Mouse (Mus musculus) common myeloid progenitor, adult 5-6 weeks (primary cell): ENCODE results near the gene Olfr1178. TPM values are rescaled to one million over a fixed set of nuclear protein-coding genes. Genes with fewer than 3 reads are reported as not detected.
A peak's percentile ranks its signal among the peaks of the same experiment; 100 is the strongest.

Experiments used
- ATAC-seq: replicated peaks from 2 replicates; pipeline ENCODE4 v1.8.0; 2016; ENCODE audit warnings: low read depth, mild to moderate bottlenecking, moderate TSS enrichment, inconsistent platforms; ENCODE audit not compliant: poor library complexity, severe bottlenecking
- total RNA-seq: library from RNA; stranded (forward); fragments of 200-1000, 187-1606 nt; gene quantifications from 2 replicates; pipeline ENCODE4 v1.2.3, GENCODE M21; 2017

Olfr1178 gene
- not detected in 2 replicates for total RNA-seq

DNA sequence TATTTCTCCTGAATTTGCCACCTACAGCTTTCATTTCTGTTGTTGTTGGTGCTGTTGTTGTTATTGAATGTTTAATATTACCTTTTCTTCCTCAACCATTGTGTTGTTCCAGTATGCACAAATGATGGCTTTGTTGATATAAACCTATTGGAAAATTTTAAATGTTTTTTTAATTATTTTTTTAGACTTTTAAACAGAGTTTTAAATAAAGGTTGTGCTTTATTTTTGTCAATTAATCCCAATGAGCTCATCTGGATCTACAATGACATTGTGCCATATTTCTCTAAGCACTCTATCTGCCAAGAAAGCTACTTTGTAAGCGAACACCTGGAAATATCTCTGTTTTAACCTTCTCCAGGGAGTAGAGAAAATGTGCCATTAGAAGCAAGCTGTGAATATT lies at the start of gene Olfr1178:
Olfr1178 (plus strand) TSS at position 301 of the 400 bp plus-strand sequence.
- no peak for ATAC-seq

DNA sequence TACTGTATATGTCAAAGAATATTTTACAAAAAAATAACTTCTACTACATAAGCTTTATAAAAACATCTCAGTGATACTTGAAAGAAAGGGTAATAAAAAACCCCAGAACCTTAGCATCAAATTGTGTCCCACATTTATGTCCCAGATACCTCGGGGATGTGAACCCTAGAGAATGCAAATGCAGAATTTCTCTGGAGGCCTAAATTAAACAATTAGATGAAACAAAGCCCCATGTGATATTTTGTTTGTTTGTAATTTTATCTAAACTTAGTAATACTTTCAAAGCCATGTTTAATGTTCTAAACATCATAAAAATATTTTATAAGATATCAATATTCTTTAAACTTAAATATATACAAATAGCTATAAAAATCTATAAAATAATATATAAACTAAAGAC lies 40.5 kb upstream of the Olfr1178 start, which contains the start of gene Olfr1177-ps:
Olfr1177-ps (minus strand) TSS at position 101 of the 400 bp plus-strand sequence.
- no peak for ATAC-seq

- ATAC-seq: peak; percentile 78
These were observed 30.6 kb upstream of the Olfr1178 start for GRCm38 (mm10) chr2:88356304-88356703.

DNA sequence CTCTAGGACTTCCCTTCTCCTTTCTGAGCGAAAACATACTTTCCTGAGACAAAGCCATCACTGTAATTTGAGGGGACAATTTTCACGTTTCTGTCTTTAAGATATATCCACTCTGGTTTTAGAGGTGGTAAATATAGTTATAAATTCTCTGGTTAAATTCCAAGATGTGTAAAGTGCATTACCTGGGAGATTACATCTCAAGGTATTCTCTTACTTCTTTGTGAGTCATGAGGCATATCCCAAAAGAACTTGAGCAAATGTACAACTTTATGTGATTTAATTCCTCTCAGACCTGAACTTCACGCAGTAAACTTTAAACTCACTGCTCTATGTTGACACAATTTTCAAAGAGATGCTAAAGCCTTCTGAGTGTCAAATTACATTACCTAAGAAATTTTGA lies 19.5 kb downstream of the Olfr1178 start, which contains the start of gene Olfr1179:
Olfr1179 (minus strand) TSS at position 101 of the 400 bp plus-strand sequence.
- ATAC-seq: no peak

- ATAC-seq: no peak
These were observed 32.2 kb downstream of the Olfr1178 start, which contains the start of gene Olfr1180 for GRCm38 (mm10) chr2:88419051-88419450. Gene Olfr1180, minus strand, starts transcription at chr2:88419151.

DNA sequence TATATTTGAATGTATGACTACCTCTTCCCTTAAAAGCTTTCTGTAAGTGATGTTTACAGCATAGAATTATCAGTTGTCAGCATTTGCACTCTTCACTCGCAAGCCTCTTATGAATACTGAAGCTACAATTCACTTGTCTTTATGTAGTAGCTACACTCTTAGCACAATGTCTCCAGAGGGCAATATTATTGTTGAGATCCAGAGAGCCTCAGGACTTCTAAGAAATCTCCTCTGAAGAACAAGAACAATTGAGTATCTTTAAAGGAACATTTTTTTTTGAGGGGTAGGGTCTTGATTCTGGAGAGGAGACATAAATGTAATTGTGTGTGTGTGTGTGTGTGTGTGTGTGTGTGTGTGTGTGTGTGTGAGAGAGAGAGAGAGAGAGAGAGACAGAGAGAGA lies 39.2 kb downstream of the Olfr1178 start, which contains the start of gene Olfr1181:
Olfr1181 (minus strand) TSS at position 101 of the 400 bp plus-strand sequence.
- ATAC-seq: no peak

DNA sequence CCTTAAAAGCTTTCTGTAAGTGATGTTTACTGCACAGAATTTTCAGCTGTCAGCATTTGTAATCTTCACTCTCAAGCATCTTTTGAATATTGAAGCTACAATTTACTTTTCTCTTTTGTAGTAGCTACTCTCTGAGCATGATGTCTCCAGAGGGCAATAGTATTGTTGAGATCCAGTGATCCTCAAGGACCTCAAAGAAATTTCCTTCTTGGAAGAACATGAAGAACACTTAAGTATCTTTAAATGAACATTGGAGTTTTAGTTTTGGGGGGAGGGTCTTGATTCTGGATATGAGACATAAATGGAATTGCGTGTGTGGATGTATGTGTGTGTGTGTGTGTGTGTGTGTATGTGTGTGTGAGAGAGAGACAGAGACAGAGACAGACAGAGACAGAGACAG lies 62.2 kb downstream of the Olfr1178 start, which contains the start of gene Gm13757:
Gm13757 (minus strand) TSS at position 101 of the 400 bp plus-strand sequence.
- ATAC-seq: no peak

Other genes with a start within 250 kb of the Olfr1178 start
- gene Olfr1167, start 231.9 kb upstream of the Olfr1178 start, total RNA-seq: not detected in 2 replicates
- not detected in 2 replicates for gene Olfr1168, start 205.2 kb upstream of the Olfr1178 start, total RNA-seq
- not detected in 2 replicates for gene Olfr1170, start 158.7 kb upstream of the Olfr1178 start, total RNA-seq
- gene Olfr1173, start 107.2 kb upstream of the Olfr1178 start, total RNA-seq: not detected in 2 replicates
- gene Olfr1174-ps, start 71.9 kb upstream of the Olfr1178 start, total RNA-seq: not detected in 2 replicates
- not detected in 2 replicates for gene Olfr1175-ps, start 59.8 kb upstream of the Olfr1178 start, total RNA-seq
- not detected in 2 replicates for gene Olfr1176, start 50.3 kb upstream of the Olfr1178 start, total RNA-seq
- not detected in 2 replicates for gene Olfr1177-ps, start 40.6 kb upstream of the Olfr1178 start, total RNA-seq
- not detected in 2 replicates for gene Olfr1179, start 19.4 kb downstream of the Olfr1178 start, total RNA-seq
- not detected in 2 replicates for gene Olfr1180, start 32.1 kb downstream of the Olfr1178 start, total RNA-seq
- gene Olfr1181, start 39.1 kb downstream of the Olfr1178 start, total RNA-seq: not detected in 2 replicates
- not detected in 2 replicates for gene Gm13757, start 62.1 kb downstream of the Olfr1178 start, total RNA-seq
- not detected in 2 replicates for gene Olfr1183, start 67.8 kb downstream of the Olfr1178 start, total RNA-seq
- not detected in 2 replicates for gene Olfr1184, start 96.5 kb downstream of the Olfr1178 start, total RNA-seq
- gene Olfr1185-ps1, start 106.3 kb downstream of the Olfr1178 start, total RNA-seq: not detected in 2 replicates
- gene Olfr1186, start 131.5 kb downstream of the Olfr1178 start, total RNA-seq: not detected in 2 replicates
- not detected in 2 replicates for gene Olfr1188, start 169.9 kb downstream of the Olfr1178 start, total RNA-seq
- not detected in 2 replicates for gene Olfr1189, start 199.4 kb downstream of the Olfr1178 start, total RNA-seq